Mouse (Mus musculus) forebrain, embryonic 15.5 days (tissue): ENCODE data around the gene Serf1. TPM values are rescaled to one million over a fixed set of nuclear protein-coding genes. Genes with fewer than 3 reads are reported as not detected.
A peak's percentile ranks its signal among the peaks of the same experiment; 100 is the strongest.

ENCODE experiments used
- ATAC-seq: fragments of 200-750 bp; cut with Nextera tagmentation; replicated peaks from 2 replicates; pipeline ENCODE4 v1.8.0; 2017; ENCODE audit warnings: mild to moderate bottlenecking, moderate TSS enrichment, moderate library complexity
- H3K27ac ChIP-seq: fragments of 300-500 bp; sonication (generic); replicated peaks from 2 replicates; pipeline ENCODE4 v1.5.1; 2015; ENCODE audit warnings: mild to moderate bottlenecking, inconsistent platforms
- H3K27me3 ChIP-seq: fragments of 300-500 bp; sonication (generic); 2 replicates; pipeline ENCODE4 v1.6.1; 2015; ENCODE audit warnings: inconsistent platforms
- H3K36me3 ChIP-seq: fragments of 300-500 bp; sonication (generic); 2 replicates; pipeline ENCODE4 v1.6.1; 2015; ENCODE audit warnings: mild to moderate bottlenecking, inconsistent platforms
- H3K4me1 ChIP-seq: fragments of 300-500 bp; sonication (generic); 2 replicates; pipeline ENCODE4 v1.6.1; 2015; ENCODE audit warnings: inconsistent platforms
- H3K4me2 ChIP-seq: fragments of 300-500 bp; sonication (generic); replicated peaks from 2 replicates; pipeline ENCODE4 v1.6.1; 2015; ENCODE audit warnings: mild to moderate bottlenecking, inconsistent platforms
- H3K4me3 ChIP-seq: fragments of 300-500 bp; sonication (generic); 2 replicates; pipeline ENCODE4 v1.5.1; 2015; ENCODE audit warnings: mild to moderate bottlenecking, inconsistent platforms
- H3K9ac ChIP-seq: fragments of 300-500 bp; sonication (generic); replicated peaks from 2 replicates; pipeline ENCODE4 v1.6.1; 2015; ENCODE audit warnings: mild to moderate bottlenecking, inconsistent platforms
- H3K9me3 ChIP-seq: fragments of 300-500 bp; sonication (generic); 2 replicates; pipeline ENCODE4 v1.6.1; 2016; ENCODE audit warnings: inconsistent platforms
- WGBS: fragments of 180-500 bp; shearing (Covaris S2); methylation state at CpG from one replicate; pipeline ENCODE4 v1.1.7; 2015; ENCODE audit warnings: mixed read lengths; 5-methylcytosine and 5-hydroxymethylcytosine counted together
- polyA plus RNA-seq: library from polyadenylated mRNA; unstranded; fragments of >200 nt; fragmentation: Nextera tagmentation; extraction: Ambion mirVana; gene quantifications from 2 replicates; pipeline ENCODE4 v1.2.1, GENCODE M21; 2015

The Serf1 gene
- polyA plus RNA-seq = 391 and 397 TPM in 2 replicates

DNA sequence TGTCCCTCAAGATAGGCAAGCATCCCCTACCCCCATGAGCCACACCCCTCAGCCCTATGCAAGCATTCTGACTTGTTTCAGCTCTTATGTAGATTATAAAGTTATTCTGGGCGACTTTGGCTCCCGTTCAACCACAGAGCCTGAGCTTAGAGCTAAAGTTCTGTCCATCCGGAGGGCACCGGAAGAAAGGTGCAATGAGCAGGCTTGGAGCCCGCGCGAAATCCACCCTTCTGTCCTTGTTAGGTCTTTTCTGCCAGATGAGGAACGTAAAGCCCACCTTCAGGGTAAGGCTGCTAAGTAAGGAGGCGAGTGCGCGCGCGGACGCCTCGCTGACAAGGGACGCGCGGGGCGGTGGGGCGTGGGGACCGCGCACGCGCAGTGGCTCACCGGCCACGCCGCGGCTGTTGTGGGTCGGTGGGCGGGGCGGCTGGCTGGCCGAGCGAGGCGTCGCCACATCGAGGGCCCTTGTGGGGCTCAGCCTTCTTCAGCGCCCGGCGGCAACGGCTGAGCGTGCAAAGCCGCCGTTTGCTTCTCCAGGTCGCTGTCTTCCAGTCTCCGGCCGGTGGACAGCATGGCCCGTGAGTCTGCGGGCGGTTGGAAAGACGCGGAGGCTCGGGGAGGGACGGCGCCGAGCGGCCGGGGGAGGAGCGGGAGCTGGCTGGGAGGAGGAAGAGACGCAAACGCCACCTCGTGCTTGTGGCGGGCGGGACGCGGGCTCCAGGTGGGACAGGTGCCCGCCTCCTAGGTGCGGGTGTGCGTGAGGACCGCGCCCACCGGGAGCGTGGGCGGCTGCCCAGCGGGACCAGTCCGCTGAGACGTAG is at the start of gene Serf1:
Serf1 (plus strand) TSS at position 361 of the 821 bp plus-strand sequence.
- under 1% methylated on average over 74 of the region's 76 CpGs for WGBS
- ATAC-seq = peak; percentile 78
- Histone ChIP-seq H3K4me3 (peak within 1 kb of the TSS; percentile 84), H3K9ac (peak within 1 kb of the TSS; percentile 76), H3K36me3 (peaks cover 4% of the 10 kb centered on the region; the same call in 1 of the 2 replicates), H3K4me1 (peaks cover 31% of the 10 kb centered on the region), H3K27me3 (no peaks in the 10 kb centered on the region), H3K4me2 (peak within 1 kb of the TSS; percentile 89), H3K27ac (peak within 1 kb of the TSS; percentile 68), H3K9me3 (no peaks in the 10 kb centered on the region)

DNA sequence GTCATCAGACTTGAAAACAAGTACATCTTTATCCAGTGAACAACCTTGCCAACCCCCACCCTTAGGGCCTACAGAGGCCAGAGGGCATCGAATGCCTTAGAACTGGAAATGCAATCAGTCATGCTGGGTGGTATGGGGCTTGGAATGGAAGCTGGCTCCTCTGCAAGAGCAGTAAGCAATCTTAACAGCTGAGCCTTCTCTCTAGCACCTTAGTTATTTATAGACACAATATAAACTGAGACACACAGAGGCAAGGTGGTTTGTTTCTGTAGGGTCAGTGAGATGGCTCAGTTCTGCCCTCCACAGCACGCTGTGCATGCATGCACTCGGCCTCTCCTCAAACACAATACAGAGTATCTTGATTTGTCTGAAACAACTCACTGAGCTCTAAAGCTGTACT is 43.9 kb upstream of the Serf1 start:
- H3K9me3 ChIP-seq = no peaks in the 10 kb centered on the region
- H3K9ac ChIP-seq = no peak overlapping the region
- H3K27me3 ChIP-seq = no peaks in the 10 kb centered on the region
- H3K4me2 ChIP-seq = no peak overlapping the region
- WGBS = 89% methylated on average over 3 of the region's 3 CpGs
- no peak for ATAC-seq
- no peak overlapping the region for H3K4me3 ChIP-seq
- H3K27ac ChIP-seq = no peak overlapping the region
- no peaks in the 10 kb centered on the region for H3K4me1 ChIP-seq
- peaks cover 77% of the 10 kb centered on the region for H3K36me3 ChIP-seq

DNA sequence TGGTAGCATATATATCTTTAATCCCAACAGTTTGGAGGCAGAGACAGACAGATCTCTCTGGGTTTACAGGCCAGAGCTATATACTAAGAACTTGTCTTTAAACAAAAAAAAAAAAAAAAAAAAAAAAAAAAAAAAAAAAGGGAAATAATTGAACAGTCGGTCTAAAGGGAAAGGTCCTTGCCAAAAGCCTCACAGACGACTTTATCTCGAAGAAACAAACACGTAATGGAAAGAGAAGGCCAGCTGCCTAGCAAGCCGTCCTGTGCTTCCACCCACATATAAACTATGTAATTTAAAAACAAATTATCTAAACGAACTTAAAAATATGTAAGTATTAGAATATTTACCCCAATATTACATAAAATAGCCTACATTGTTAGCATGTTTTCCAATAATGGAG is 40.0 kb upstream of the Serf1 start:
- H3K36me3 ChIP-seq = peaks cover 72% of the 10 kb centered on the region
- H3K9ac ChIP-seq = no peak overlapping the region
- ATAC-seq = no peak

DNA sequence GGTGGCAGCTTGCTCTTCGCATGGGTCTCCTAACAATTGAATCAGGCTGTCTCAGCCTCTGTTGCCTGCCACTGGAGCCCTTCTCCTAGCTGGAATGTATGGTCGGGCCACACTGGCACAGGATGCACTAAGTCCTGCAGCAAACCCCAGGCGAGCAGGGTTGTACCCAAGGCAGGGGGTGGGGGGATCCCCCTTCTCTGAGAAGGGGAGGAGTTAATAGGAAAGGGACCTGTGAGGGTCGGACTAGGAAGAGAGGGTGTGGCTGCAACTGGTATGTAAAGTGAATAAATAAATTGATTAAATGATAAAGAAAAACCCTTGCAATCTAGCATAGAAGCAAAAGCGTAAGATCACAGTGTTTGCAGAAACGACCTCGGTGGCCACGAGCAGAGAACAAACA is 36.3 kb upstream of the Serf1 start:
- H3K4me2 ChIP-seq = no peak overlapping the region
- H3K9ac ChIP-seq = no peak overlapping the region
- ATAC-seq = no peak
- no peak overlapping the region for H3K27ac ChIP-seq
- H3K36me3 ChIP-seq = peaks cover 73% of the 10 kb centered on the region
- no peaks in the 10 kb centered on the region for H3K9me3 ChIP-seq
- no peak overlapping the region for H3K4me3 ChIP-seq
- no peaks in the 10 kb centered on the region for H3K27me3 ChIP-seq
- no peaks in the 10 kb centered on the region for H3K4me1 ChIP-seq
- WGBS = 90% methylated on average over 8 of the region's 8 CpGs

More for the DNA sequence above, 40.0 kb upstream of the Serf1 start:
- H3K4me3 ChIP-seq = no peak overlapping the region
- no peaks in the 10 kb centered on the region for H3K4me1 ChIP-seq
- 85% methylated on average over 6 of the region's 6 CpGs for WGBS
- no peaks in the 10 kb centered on the region for H3K9me3 ChIP-seq
- H3K27ac ChIP-seq = no peak overlapping the region
- H3K4me2 ChIP-seq = no peak overlapping the region
- no peaks in the 10 kb centered on the region for H3K27me3 ChIP-seq

DNA sequence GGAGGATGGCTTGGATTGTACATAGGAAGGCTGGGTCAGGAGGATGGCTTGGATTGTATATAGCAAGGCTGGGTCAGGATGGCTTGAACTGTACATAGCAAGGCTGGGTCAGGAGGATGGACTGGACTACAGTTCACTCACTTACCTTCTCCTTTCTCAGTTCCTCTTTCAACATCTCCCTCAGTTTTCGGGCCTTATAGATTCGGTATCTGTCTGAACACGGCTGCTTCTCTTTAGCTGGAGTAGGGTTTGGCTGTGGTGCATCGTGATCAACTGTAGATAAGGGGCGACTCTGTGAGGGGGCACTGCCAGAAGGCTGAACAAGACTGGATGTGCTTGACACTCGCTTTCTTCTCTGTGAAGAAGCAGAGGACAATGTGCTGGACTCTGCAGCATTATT is 9.0 kb upstream of the Serf1 start:
- Histone ChIP-seq H3K36me3 (peaks cover 44% of the 10 kb centered on the region), H3K9me3 (no peaks in the 10 kb centered on the region), H3K9ac (no peak overlapping the region), H3K4me2 (no peak overlapping the region), H3K27me3 (no peaks in the 10 kb centered on the region), H3K27ac (no peak overlapping the region), H3K4me3 (no peak overlapping the region), H3K4me1 (peaks cover 16% of the 10 kb centered on the region)
- WGBS = 91% methylated on average over 6 of the region's 6 CpGs
- no peak for ATAC-seq

DNA sequence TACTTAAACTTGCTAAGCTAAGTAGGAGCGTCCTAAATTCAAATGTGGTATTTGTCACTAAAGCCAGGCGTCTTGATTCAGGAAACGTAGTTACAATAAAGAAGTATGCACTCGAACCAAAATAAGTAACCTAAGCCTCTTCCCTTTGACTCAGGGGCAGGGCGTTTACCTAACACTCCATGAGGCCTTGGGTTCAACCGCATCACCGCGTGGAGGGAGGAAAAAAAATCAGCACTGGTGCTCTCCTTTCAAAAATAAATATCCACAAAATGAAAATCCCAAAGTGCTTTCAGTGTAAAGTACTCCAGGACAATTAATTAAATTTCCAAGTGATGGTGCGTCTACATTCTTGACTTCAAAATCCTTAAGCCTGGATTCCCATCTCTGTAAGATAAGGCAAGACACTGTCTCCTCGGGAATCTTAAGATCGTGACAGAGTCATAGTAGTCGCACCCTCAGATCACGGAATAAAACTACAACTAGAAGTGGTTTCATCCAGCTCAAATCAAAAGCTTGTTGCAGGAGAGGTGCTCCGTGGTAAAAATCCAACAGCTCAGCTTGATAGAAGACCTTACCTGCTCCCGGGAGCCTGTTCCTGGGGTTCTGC is 4.7 kb upstream of the Serf1 start:
- peak; percentile 1; the same call in 1 of the 2 replicates for ATAC-seq
- H3K9ac ChIP-seq = peak overlapping the region; percentile 83
- no peaks in the 10 kb centered on the region for H3K27me3 ChIP-seq
- H3K4me3 ChIP-seq = peak overlapping the region; percentile 81
- peak overlapping the region; percentile 61 for H3K4me2 ChIP-seq
- peaks cover 26% of the 10 kb centered on the region for H3K4me1 ChIP-seq
- peak overlapping the region; percentile 72 for H3K27ac ChIP-seq
- peaks cover 5% of the 10 kb centered on the region; the same call in 1 of the 2 replicates for H3K36me3 ChIP-seq
- 6% methylated on average over 15 of the region's 15 CpGs for WGBS
- no peaks in the 10 kb centered on the region for H3K9me3 ChIP-seq

DNA sequence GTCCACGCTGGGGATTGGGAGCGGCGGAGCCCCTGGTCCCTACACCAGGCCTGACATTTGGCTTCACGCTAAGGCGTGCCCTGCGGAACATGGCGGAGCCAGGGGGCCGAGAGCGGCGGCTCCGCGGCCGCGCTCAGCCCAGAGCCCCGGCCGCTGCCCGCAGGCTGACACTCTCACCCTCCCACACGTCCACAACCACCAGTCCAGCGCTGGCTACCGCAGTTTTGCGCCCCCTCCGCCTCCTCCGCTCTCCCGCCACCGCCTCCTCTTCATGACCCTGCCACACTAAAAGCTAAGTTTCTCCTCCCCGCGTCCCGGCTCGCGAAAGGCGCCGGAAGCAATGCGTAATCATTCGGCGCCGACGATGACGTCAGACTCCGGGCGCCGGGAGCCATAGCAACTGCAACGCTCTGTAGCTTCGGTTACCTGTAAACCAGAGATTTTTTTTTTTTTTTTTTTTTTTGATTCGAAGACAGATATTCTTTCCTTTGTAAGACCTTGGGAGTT is 4.0 kb upstream of the Serf1 start, which contains the start of gene Bdp1:
Bdp1 (minus strand) TSS at position 323 of the 507 bp plus-strand sequence.
- peak; percentile 75 for ATAC-seq
- WGBS = under 1% methylated on average over 44 of the region's 44 CpGs

DNA sequence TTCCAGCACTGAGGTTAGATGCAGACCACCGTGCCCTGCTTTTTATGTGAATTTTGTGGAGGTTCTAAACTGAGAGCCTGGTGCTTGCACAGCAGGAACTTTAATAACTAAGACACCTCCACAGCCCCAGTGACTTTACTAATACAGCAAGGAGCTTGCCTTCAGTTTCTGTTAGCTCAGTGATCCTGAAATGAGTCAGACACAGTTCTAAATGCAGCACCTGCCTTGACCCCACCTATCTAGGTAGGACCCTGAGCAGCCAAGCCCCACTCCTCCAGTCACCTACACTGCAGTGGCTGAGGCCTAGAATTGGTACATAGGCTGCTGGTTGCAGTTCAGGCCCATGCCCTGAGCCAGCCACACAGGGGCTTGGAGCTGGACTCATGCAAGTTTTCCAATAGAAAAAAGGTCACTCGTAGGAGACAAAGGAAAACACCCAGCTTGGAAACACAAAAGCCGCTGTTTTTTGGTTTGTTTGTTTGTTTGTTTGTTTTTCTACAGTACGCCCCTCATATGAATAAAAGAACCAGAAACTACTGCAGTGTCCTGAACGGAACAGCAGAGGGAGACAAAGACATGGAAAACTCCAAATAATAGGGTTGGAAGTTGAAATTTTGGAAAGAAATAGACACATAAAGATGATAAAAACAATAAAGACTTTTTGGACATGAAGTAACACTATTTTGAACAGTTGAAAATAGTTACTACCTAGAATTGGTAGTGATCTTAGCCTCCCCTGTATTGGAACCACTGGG is 4.6 kb downstream of the Serf1 start:
- Histone ChIP-seq H3K9ac (no peak overlapping the region), H3K4me1 (peaks cover 21% of the 10 kb centered on the region), H3K9me3 (no peaks in the 10 kb centered on the region), H3K36me3 (peaks cover 29% of the 10 kb centered on the region), H3K4me3 (no peak overlapping the region), H3K27ac (no peak overlapping the region), H3K4me2 (no peak overlapping the region), H3K27me3 (no peaks in the 10 kb centered on the region)
- ATAC-seq = no peak
- 42% methylated on average over 5 of the region's 5 CpGs for WGBS

More for the DNA sequence above, 4.0 kb upstream of the Serf1 start, which contains the start of gene Bdp1:
- H3K36me3 ChIP-seq = no peaks in the 10 kb centered on the region
- H3K9ac ChIP-seq = peak within 1 kb of the TSS; percentile 83
- H3K27ac ChIP-seq = peak within 1 kb of the TSS; percentile 72
- no peaks in the 10 kb centered on the region for H3K27me3 ChIP-seq
- peaks cover 30% of the 10 kb centered on the region for H3K4me1 ChIP-seq
- H3K4me2 ChIP-seq = peak within 1 kb of the TSS; percentile 61
- no peaks in the 10 kb centered on the region for H3K9me3 ChIP-seq
- peak within 1 kb of the TSS; percentile 81 for H3K4me3 ChIP-seq

DNA sequence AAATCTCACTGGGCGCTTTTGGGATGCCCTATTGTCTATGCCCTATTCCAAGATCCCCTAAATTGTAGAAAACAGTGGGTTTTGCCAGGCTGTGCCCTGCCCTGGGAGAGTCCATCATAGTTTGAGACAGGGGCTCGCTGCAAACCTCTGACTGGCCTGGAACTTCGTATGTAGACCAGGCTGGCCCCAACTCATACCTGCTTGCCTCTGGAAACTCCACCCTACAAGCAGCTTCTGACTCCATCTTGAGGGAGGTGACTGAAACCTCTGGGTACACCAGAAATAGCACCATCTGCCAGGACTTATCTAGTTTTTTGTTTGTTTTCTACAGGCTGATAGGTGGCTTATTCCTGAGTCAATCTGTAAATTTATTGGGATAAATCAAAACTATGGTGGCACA is 16.2 kb downstream of the Serf1 start:
- Histone ChIP-seq H3K4me2 (peak overlapping the region; percentile 85), H3K4me3 (peak overlapping the region; percentile 91), H3K36me3 (peaks cover 22% of the 10 kb centered on the region), H3K27ac (no peak overlapping the region), H3K4me1 (peaks cover 19% of the 10 kb centered on the region), H3K27me3 (no peaks in the 10 kb centered on the region), H3K9ac (no peak overlapping the region), H3K9me3 (no peaks in the 10 kb centered on the region)
- peak; percentile 23; the same call in 1 of the 2 replicates for ATAC-seq
- 87% methylated on average over 3 of the region's 3 CpGs for WGBS

DNA sequence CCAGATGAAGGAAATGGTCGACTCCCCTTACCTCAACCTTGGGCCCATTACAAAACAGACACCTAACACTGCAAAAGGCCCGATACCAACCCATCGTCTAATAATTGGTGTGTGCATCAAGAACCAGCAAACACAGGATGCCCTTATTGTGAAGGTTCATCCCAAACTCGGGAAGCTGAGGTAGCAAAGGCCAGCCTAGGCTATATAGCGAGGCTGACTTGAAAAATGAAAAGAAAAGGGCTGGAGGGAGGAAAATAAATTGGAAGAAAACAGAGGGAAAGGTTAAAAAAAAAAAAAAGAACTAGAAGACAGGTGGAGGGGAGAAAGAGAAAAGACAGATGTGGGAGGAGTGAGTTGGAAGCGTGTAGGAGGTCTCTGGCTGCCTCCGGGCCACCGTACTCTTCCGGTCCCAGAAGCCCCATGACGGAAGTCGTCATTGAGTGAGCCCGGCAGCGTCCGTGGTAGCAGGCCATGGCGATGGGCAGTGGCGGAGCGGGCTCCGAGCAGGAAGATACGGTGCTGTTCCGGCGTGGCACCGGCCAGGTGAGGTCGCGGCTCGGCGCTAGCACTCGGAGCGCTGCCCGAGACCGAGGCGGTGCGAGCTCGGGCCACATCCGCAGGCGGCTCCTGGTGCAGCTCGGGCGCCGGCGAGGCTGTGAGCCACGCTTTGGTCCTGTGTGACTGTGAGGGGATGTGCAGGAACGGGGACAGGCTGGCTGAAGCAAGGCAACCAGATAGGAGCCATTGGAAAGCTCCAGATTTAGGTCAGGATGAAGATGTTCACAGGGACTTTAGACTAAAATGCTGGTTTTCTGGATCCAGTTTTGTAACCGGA is 16.8 kb downstream of the Serf1 start, which contains the start of gene Smn1:
Smn1 (plus strand) TSS at position 430 of the 835 bp plus-strand sequence.
- ATAC-seq = peak; percentile 98
- 0 out of 2 replicates have a peak within 1 kb of the TSS, but pooled peaks have one; percentile 25 for H3K27ac ChIP-seq

DNA sequence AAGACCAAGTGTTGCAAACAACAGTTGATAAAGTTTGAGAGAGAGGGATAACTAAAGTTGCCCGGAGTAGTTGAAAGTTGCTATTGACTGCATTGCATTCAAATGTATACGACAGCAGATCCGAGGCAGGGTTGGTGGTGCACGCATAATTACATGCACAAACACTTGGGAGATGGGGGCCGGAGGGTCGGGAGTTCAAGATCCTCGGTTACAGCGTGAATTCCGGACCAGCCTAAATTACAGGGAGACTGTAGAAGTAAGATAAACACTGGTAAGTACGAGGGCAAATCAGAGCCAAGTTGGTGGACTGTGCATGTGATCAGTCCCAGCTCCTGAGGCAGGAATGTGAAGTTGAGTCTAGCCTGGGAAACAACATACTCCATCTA is 17.4 kb downstream of the Serf1 start:
- ATAC-seq = peak; percentile 50; the same call in 1 of the 2 replicates
- 4% methylated on average over 10 of the region's 10 CpGs for WGBS

More for the DNA sequence above, 16.8 kb downstream of the Serf1 start, which contains the start of gene Smn1:
- Histone ChIP-seq H3K27me3 (no peaks in the 10 kb centered on the region), H3K9me3 (no peaks in the 10 kb centered on the region), H3K9ac (peak within 1 kb of the TSS; percentile 80), H3K4me2 (peak within 1 kb of the TSS; percentile 85), H3K4me1 (peaks cover 19% of the 10 kb centered on the region), H3K4me3 (peak within 1 kb of the TSS; percentile 91), H3K36me3 (peaks cover 29% of the 10 kb centered on the region)
- 4% methylated on average over 42 of the region's 42 CpGs for WGBS

More for the DNA sequence above, 17.4 kb downstream of the Serf1 start:
- H3K4me3 ChIP-seq = peak overlapping the region; percentile 91
- no peaks in the 10 kb centered on the region for H3K27me3 ChIP-seq
- peaks cover 33% of the 10 kb centered on the region for H3K36me3 ChIP-seq
- no peak overlapping the region for H3K27ac ChIP-seq
- no peaks in the 10 kb centered on the region for H3K9me3 ChIP-seq
- H3K4me2 ChIP-seq = peak overlapping the region; percentile 85
- peaks cover 19% of the 10 kb centered on the region for H3K4me1 ChIP-seq
- peak overlapping the region; percentile 80 for H3K9ac ChIP-seq
